Mouse (Mus musculus): ENCODE results near the gene Idh3g. TPM values are rescaled to one million over a fixed set of nuclear protein-coding genes. Genes with fewer than 3 reads are reported as not detected.

Gene Idh3g
- polyA plus RNA-seq, 1 experiment from 2014 or later = 296 TPM

Other genes with a start within 250 kb of the Idh3g start
- gene Dusp9, start 147.5 kb downstream of the Idh3g start, polyA plus RNA-seq (2015; fragmentation: Nextera tagmentation; extraction: Ambion mirVana) = 28.9 and 30.5 TPM in 2 replicates
- 15.8 and 20.6 TPM in 2 replicates for gene Pnck, start 126.8 kb downstream of the Idh3g start, polyA plus RNA-seq (2015; fragmentation: Nextera tagmentation; extraction: Ambion mirVana)
- gene Slc6a8, start 113.7 kb downstream of the Idh3g start, polyA plus RNA-seq (2015; fragmentation: Nextera tagmentation; extraction: Ambion mirVana) = 7.0 and 8.7 TPM in 2 replicates
- gene Bcap31, start 70.7 kb downstream of the Idh3g start, polyA plus RNA-seq (2015; fragmentation: Nextera tagmentation; extraction: Ambion mirVana) = 276 and 282 TPM in 2 replicates
- 16.2 and 17.4 TPM in 2 replicates for gene Abcd1, start 70.3 kb downstream of the Idh3g start, polyA plus RNA-seq (2015; fragmentation: Nextera tagmentation; extraction: Ambion mirVana)
- 0.30 and 0.32 TPM in 2 replicates for gene Plxnb3, start 29.8 kb downstream of the Idh3g start, polyA plus RNA-seq (2015; fragmentation: Nextera tagmentation; extraction: Ambion mirVana)
- 4.7 and 4.8 TPM in 2 replicates for gene Srpk3, start 12.5 kb downstream of the Idh3g start, polyA plus RNA-seq (2015; fragmentation: Nextera tagmentation; extraction: Ambion mirVana)
- 182 and 199 TPM in 2 replicates for gene Ssr4, start 131 bp upstream of the Idh3g start, polyA plus RNA-seq (2015; fragmentation: Nextera tagmentation; extraction: Ambion mirVana)
- gene Pdzd4, start 38.1 kb upstream of the Idh3g start, polyA plus RNA-seq (2015; fragmentation: Nextera tagmentation; extraction: Ambion mirVana) = 0.59 and 0.84 TPM in 2 replicates
- gene Avpr2, start 105.2 kb upstream of the Idh3g start, polyA plus RNA-seq (2015; fragmentation: Nextera tagmentation; extraction: Ambion mirVana) = 7.1 and 7.7 TPM in 2 replicates
- gene L1cam, start 109.2 kb upstream of the Idh3g start, polyA plus RNA-seq (2015; fragmentation: Nextera tagmentation; extraction: Ambion mirVana) = 7.9 and 10.3 TPM in 2 replicates
- gene Arhgap4, start 135.0 kb upstream of the Idh3g start, polyA plus RNA-seq (2015; fragmentation: Nextera tagmentation; extraction: Ambion mirVana) = 4.3 and 4.8 TPM in 2 replicates
- gene Naa10, start 135.0 kb upstream of the Idh3g start, polyA plus RNA-seq (2015; fragmentation: Nextera tagmentation; extraction: Ambion mirVana) = 147 and 159 TPM in 2 replicates
- gene Renbp, start 144.0 kb upstream of the Idh3g start, polyA plus RNA-seq (2015; fragmentation: Nextera tagmentation; extraction: Ambion mirVana) = 65.1 and 66.2 TPM in 2 replicates
- 54.7 and 61.1 TPM in 2 replicates for gene Hcfc1, start 179.5 kb upstream of the Idh3g start, polyA plus RNA-seq (2015; fragmentation: Nextera tagmentation; extraction: Ambion mirVana)
- gene Irak1, start 237.0 kb upstream of the Idh3g start, polyA plus RNA-seq (2015; fragmentation: Nextera tagmentation; extraction: Ambion mirVana) = 76.0 and 82.0 TPM in 2 replicates

Measured in kidney, embryonic 16.5 days (tissue).